Mouse (Mus musculus) retina, adult 2 months (tissue): ENCODE results near the gene Olfr1175-ps.

ENCODE experiments used
- DNase-seq: peaks from one replicate; pipeline ENCODE4 v3.0.0-alpha.2; 2012; ENCODE audit warnings: low read depth, low spot score

Gene Olfr1175-ps

DNA sequence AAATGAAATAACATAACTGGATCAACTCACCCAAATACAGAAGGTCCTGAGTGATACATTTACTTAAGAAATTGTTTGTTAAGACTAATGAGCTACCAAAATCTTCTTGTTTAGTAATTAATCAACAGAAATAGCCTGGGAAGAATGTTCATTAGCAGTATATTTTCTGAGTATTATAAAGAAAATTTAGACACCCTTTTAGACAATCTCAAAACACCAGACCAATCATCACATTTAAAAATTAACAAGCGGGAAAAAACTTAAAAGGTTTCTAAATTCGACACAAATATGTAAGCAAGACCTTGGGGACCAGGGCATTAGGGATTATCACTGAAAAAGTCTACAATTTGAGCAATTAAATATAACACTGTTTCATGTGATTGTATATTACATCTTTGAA, at the start of gene Olfr1175-ps:
Gene Olfr1175-ps, minus strand, starts transcription at position 101 of the 400 bp plus-strand sequence.
- DNase-seq: no peak

DNA sequence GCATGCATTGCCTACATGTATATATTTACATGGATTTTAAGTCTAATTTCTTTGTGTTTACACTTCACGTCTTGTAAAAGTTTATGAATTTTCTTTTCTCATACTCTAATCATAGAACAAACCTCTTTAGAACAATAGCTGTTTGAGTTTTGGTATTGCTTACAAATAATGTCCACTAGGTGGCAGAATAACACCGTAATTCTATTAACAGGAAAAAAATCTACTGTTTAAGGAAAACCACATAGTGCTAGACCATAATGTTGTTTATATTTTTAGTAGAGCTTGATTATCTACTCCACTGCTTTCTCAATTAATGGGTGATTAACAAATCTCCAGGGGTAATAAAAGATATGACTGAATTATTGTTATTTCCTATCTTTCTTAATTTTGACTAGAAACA, 29.3 kb upstream of the Olfr1175-ps start:
- DNase-seq: peak; percentile 6

DNA sequence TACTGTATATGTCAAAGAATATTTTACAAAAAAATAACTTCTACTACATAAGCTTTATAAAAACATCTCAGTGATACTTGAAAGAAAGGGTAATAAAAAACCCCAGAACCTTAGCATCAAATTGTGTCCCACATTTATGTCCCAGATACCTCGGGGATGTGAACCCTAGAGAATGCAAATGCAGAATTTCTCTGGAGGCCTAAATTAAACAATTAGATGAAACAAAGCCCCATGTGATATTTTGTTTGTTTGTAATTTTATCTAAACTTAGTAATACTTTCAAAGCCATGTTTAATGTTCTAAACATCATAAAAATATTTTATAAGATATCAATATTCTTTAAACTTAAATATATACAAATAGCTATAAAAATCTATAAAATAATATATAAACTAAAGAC, 19.4 kb upstream of the Olfr1175-ps start, which contains the start of gene Olfr1177-ps:
Gene Olfr1177-ps, minus strand, starts transcription at position 101 of the 400 bp plus-strand sequence.
- DNase-seq: no peak

DNA sequence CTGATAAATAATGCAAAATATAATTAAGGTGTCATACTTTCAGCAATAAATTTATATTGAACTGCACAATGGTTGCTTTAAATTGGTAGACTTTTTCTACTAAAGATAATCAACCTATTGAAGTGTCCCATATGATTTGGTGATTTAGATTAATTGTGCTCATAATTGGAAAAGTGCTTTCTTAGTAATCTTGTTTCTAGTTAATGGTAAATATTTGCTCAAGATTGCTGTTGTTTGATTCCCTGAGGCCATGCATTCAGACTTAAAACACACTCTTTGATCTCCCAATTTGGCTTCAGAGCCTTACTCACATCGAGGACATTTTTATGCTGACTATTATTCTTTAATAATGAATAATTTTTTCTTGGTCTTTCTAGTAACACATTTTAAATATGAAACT, 9.4 kb upstream of the Olfr1175-ps start, which contains the start of gene Olfr1176:
Gene Olfr1176, plus strand, starts transcription at position 301 of the 400 bp plus-strand sequence.
- no peak for DNase-seq

GRCm38 (mm10) chr2:88315035-88315434, 12.0 kb downstream of the Olfr1175-ps start, which contains the start of gene Olfr1174-ps:
Gene Olfr1174-ps (minus strand): TSS chr2:88315135.
- DNase-seq: no peak

- no peak for DNase-seq
Measured at GRCm38 (mm10) chr2:88279775-88280174, 47.2 kb downstream of the Olfr1175-ps start, which contains the start of gene Olfr1173. Gene Olfr1173 (minus strand): TSS chr2:88279875.
